Mouse (Mus musculus): ENCODE measurements around the gene Slc25a40.

Slc25a40 gene

GRCm38 (mm10) chr5:8422157-8422931 lies at the start of gene Slc25a40, which contains the start of gene Dbf4:
Slc25a40 (plus strand) TSS chr5:8422850.
Dbf4 (minus strand) TSS chr5:8422716.
- DNase-seq: peak; percentile 87

- DNase-seq: no peak
Observed at GRCm38 (mm10) chr5:8373415-8373814, 49.2 kb upstream of the Slc25a40 start.

- DNase-seq: no peak
Observed at GRCm38 (mm10) chr5:8374297-8374906, 48.2 kb upstream of the Slc25a40 start.

GRCm38 (mm10) chr5:8393891-8394583 lies 28.6 kb upstream of the Slc25a40 start:
- no peak for DNase-seq

- peak; percentile 4 for DNase-seq
Observed at GRCm38 (mm10) chr5:8397587-8398249, 24.9 kb upstream of the Slc25a40 start.

GRCm38 (mm10) chr5:8408746-8409145 lies 13.9 kb upstream of the Slc25a40 start:
- no peak for DNase-seq

GRCm38 (mm10) chr5:8416683-8417413 lies 5.8 kb upstream of the Slc25a40 start:
- DNase-seq: no peak

- no peak for DNase-seq
Observed at GRCm38 (mm10) chr5:8417443-8417842, 5.2 kb upstream of the Slc25a40 start.

GRCm38 (mm10) chr5:8421424-8421823 lies 1.2 kb upstream of the Slc25a40 start:
- DNase-seq: no peak

GRCm38 (mm10) chr5:8422932-8423928 lies 580 bp downstream of the Slc25a40 start:
- DNase-seq: no peak

GRCm38 (mm10) chr5:8424116-8424515 lies 1.5 kb downstream of the Slc25a40 start:
- DNase-seq: no peak

- DNase-seq: no peak
Observed at GRCm38 (mm10) chr5:8425899-8426298, 3.2 kb downstream of the Slc25a40 start.

- DNase-seq: no peak
Observed at GRCm38 (mm10) chr5:8437481-8438156, 15.0 kb downstream of the Slc25a40 start.

GRCm38 (mm10) chr5:8439095-8439494 lies 16.4 kb downstream of the Slc25a40 start:
- no peak for DNase-seq

GRCm38 (mm10) chr5:8455565-8455964 lies 32.9 kb downstream of the Slc25a40 start:
- no peak for DNase-seq

GRCm38 (mm10) chr5:8456561-8456960 lies 33.9 kb downstream of the Slc25a40 start:
- no peak for DNase-seq

- DNase-seq: no peak
Observed at GRCm38 (mm10) chr5:8487989-8488700, 65.5 kb downstream of the Slc25a40 start.

- no peak for DNase-seq
Observed at GRCm38 (mm10) chr5:8488701-8489297, 66.1 kb downstream of the Slc25a40 start.

- DNase-seq: no peak
Observed at GRCm38 (mm10) chr5:8489471-8490110, 66.9 kb downstream of the Slc25a40 start.
